27 mouse cellular contexts compared by ENCODE assay signal in genomic region chr1:59361966-59362365, GRCm38 (mm10).
"Had no signal": no experiment of that assay in that cellular context is flagged by ENCODE, and none has a peak within 500 bp of the region (broad histone marks: within the 10 kb centered on the region; RNA-seq: fewer than 3 reads in every experiment).

No protein-coding gene starts in this region.

- H3K9me3 ChIP-seq: embryonic facial prominence, embryonic 10.5 days; embryonic facial prominence, embryonic 12.5 days; embryonic facial prominence, embryonic 13.5 days; embryonic facial prominence, embryonic 15.5 days; forebrain, embryonic 10.5 days; forebrain, embryonic 12.5 days; forebrain, embryonic 13.5 days; forebrain, embryonic 15.5 days had no signal

- H3K4me2 ChIP-seq: embryonic facial prominence, embryonic 12.5 days; embryonic facial prominence, embryonic 13.5 days; embryonic facial prominence, embryonic 15.5 days; forebrain, embryonic 12.5 days; forebrain, embryonic 13.5 days; forebrain, embryonic 15.5 days had no signal

- H3K27ac ChIP-seq: embryonic facial prominence, embryonic 10.5 days; embryonic facial prominence, embryonic 12.5 days; embryonic facial prominence, embryonic 13.5 days; embryonic facial prominence, embryonic 15.5 days; forebrain, embryonic 10.5 days; forebrain, embryonic 12.5 days; forebrain, embryonic 13.5 days; forebrain, embryonic 15.5 days; gastrocnemius, adult 2 months; heart, adult 2 months had no signal

- H3K4me1 ChIP-seq: embryonic facial prominence, embryonic 12.5 days; embryonic facial prominence, embryonic 13.5 days; embryonic facial prominence, embryonic 15.5 days; forebrain, embryonic 13.5 days; forebrain, embryonic 15.5 days had no signal

- ATAC-seq: forebrain, embryonic 13.5 days; forebrain, embryonic 14.5 days; forebrain, embryonic 15.5 days; forebrain, embryonic 16.5 days; forebrain, postnatal 0 days had no signal

- DNase-seq: cerebellum, adult 2 months; cerebellum, adult 8-10 months; cerebellum, adult 9-10 months; cerebellum, adult 9-11 months; cerebellum, postnatal 10 days; cerebellum, postnatal 14 days; cerebellum, postnatal 25 days; cerebellum, postnatal 36 days; embryo, embryonic 11 days; forebrain, postnatal 0 days; gastrocnemius, adult 2 months; gastrocnemius, postnatal 10 days; gastrocnemius, postnatal 14 days; gastrocnemius, postnatal 25 days; gastrocnemius, postnatal 36 days; heart, adult 2 months had no signal

- H3K36me3 ChIP-seq: embryonic facial prominence, embryonic 10.5 days; embryonic facial prominence, embryonic 12.5 days; embryonic facial prominence, embryonic 13.5 days; embryonic facial prominence, embryonic 15.5 days; forebrain, embryonic 10.5 days; forebrain, embryonic 12.5 days; forebrain, embryonic 15.5 days had no signal

- H3K4me3 ChIP-seq: embryonic facial prominence, embryonic 10.5 days; embryonic facial prominence, embryonic 12.5 days; embryonic facial prominence, embryonic 13.5 days; embryonic facial prominence, embryonic 15.5 days; erythroblast, embryonic 14.5 days; forebrain, embryonic 10.5 days; forebrain, embryonic 12.5 days; forebrain, embryonic 13.5 days; forebrain, embryonic 15.5 days; gastrocnemius, adult 2 months; heart, adult 2 months had no signal

- H3K9ac ChIP-seq: embryonic facial prominence, embryonic 12.5 days; embryonic facial prominence, embryonic 13.5 days; embryonic facial prominence, embryonic 15.5 days; forebrain, embryonic 12.5 days; forebrain, embryonic 13.5 days; forebrain, embryonic 15.5 days; forebrain, postnatal 0 days had no signal

- H3K27me3 ChIP-seq: embryonic facial prominence, embryonic 12.5 days; embryonic facial prominence, embryonic 13.5 days; embryonic facial prominence, embryonic 15.5 days; forebrain, embryonic 13.5 days; forebrain, embryonic 15.5 days had no signal
